In genomic region chr9:25186501-25186900, GRCm38 (mm10) we compare ENCODE assay signal across 13 mouse cellular contexts. TPM values are rescaled to one million over a fixed set of nuclear protein-coding genes. Genes with fewer than 3 reads are reported as not detected.
DNase-seq lines count a peak whose midpoint lies in the region; ATAC-seq and TF ChIP-seq lines count a peak whose summit lies in the region.
"Had no signal": no experiment of that assay in that cellular context is flagged by ENCODE, and none has a peak within 500 bp of the region (broad histone marks: within the 10 kb centered on the region; RNA-seq: fewer than 3 reads in every experiment).

No protein-coding gene starts in this region.

- peak; percentile 16 to 37 for DNase-seq in B cell, adult 2 months
- peak; percentile 74 for DNase-seq in CD4-positive helper T cell, adult 2 months (ENCODE audit: low read depth, low spot score)
- DNase-seq in yolk sac, embryonic 10.5 days (ENCODE audit: low spot score): no peak
- no peak for DNase-seq in lung, adult 2 months
- DNase-seq in ovary, postnatal 10 days (ENCODE audit: low spot score): no peak
- DNase-seq: adrenal gland, adult 2 months; cerebellum, adult 2 months; heart, postnatal 14 days had no signal

- TF ChIP-seq CTCF in lung, adult 2 months (IDR thresholded peaks at IDR 0.05; ENCODE audit: insufficient read depth, low read length): no peak

- no peak for TF ChIP-seq POLR2A in lung, adult 2 months (IDR thresholded peaks at IDR 0.05; ENCODE audit: borderline replicate concordance, extremely low read depth, low read depth, low read length)

- ATAC-seq in hematopoietic stem cell, adult 5-6 weeks (replicated peaks in 1 of 2; ENCODE audit: insufficient read depth in 1 of 2, low FRiP score in 2 of 2, low TSS enrichment in 1 of 2, low read depth in 1 of 2, poor library complexity in 2 of 2, severe bottlenecking in 2 of 2): peak; percentile 76 to 83
- peak; percentile 84 for ATAC-seq in neutrophil, adult 5-6 weeks (ENCODE audit: extremely low read depth, insufficient number of reproducible peaks, low FRiP score, poor library complexity, severe bottlenecking)
- ATAC-seq: forebrain, embryonic 13.5 days; midbrain, embryonic 13.5 days had no signal

- H3K4me1 ChIP-seq in lung, adult 2 months (ENCODE audit: control insufficient read depth, insufficient read depth, low read length): no peaks in the 10 kb centered on the region
- H3K4me1 ChIP-seq: forebrain, embryonic 13.5 days; neural tube, embryonic 12.5 days had no signal

- WGBS in lung, adult 2 months: 66% methylated on average over 4 of the region's 4 CpGs

- no peak overlapping the region for H3K4me3 ChIP-seq in lung, adult 2 months (replicated peaks; ENCODE audit: extremely low read depth, low read depth, low read length)
- H3K4me3 ChIP-seq: forebrain, embryonic 13.5 days; midbrain, embryonic 13.5 days; neural tube, embryonic 12.5 days had no signal

RNA-seq across cellular contexts. Expression of gene Herpud2, which starts 34.9 kb away (rescaled TPM):
- 24.1 and 28.9 TPM in 2 replicates for total RNA-seq in hematopoietic stem cell, adult 5-6 weeks (2017)
- 40.5 and 46.4 TPM in 2 replicates for total RNA-seq in neutrophil, adult 5-6 weeks (2017)
- polyA plus RNA-seq in lung, adult 2 months (2012; rRNA removed): 41.7 and 56.8 TPM in 2 replicates

Comparison
In these comparisons a context has a peak if more than half of its experiments do, and no peak if none do; other contexts are left out.
1. DNase-seq: peak in B cell, adult 2 months (2 of 2) and CD4-positive helper T cell, adult 2 months (single experiment); none in yolk sac, embryonic 10.5 days (single experiment), lung, adult 2 months (single experiment) and ovary, postnatal 10 days (single experiment).